Mouse (Mus musculus) spleen, embryonic (tissue): ENCODE results near the gene Gm43951.

Experiments
- CTCF ChIA-PET: fragments of 350-600 bp; sonication (Branson Sonifier 250); formaldehyde crosslinking; loops from one replicate; lab custom pipeline; 2022; lab: Charles Lee

Gene Gm43951

GRCm38 (mm10) chr11:72206341-72207203 is at the start of gene Gm43951:
Gene Gm43951, minus strand, starts transcription at chr11:72206840.
- CTCF ChIA-PET = no interaction called here

GRCm38 (mm10) chr11:72256441-72256840 is 49.8 kb upstream of the Gm43951 start:
- CTCF ChIA-PET = no interaction called here

- CTCF ChIA-PET = no interaction called here
Observed at GRCm38 (mm10) chr11:72255629-72256028, 49.0 kb upstream of the Gm43951 start.

GRCm38 (mm10) chr11:72245196-72245753 is 38.6 kb upstream of the Gm43951 start:
- CTCF ChIA-PET = no interaction called here

- CTCF ChIA-PET = interaction anchor here (0.5 kb wide), 1 partner anchor 1271 kb away, joined by 4 read pairs; no protein-coding TSS in a partner anchor
Observed at GRCm38 (mm10) chr11:72240062-72240860, 33.6 kb upstream of the Gm43951 start.

GRCm38 (mm10) chr11:72234013-72234412 is 27.4 kb upstream of the Gm43951 start:
- CTCF ChIA-PET = no interaction called here

GRCm38 (mm10) chr11:72232991-72233390 is 26.4 kb upstream of the Gm43951 start:
- CTCF ChIA-PET = no interaction called here

- CTCF ChIA-PET = no interaction called here
Observed at GRCm38 (mm10) chr11:72232068-72232467, 25.4 kb upstream of the Gm43951 start.

GRCm38 (mm10) chr11:72228513-72228912 is 21.9 kb upstream of the Gm43951 start:
- CTCF ChIA-PET = no interaction called here

- CTCF ChIA-PET = no interaction called here
Observed at GRCm38 (mm10) chr11:72226901-72227300, 20.3 kb upstream of the Gm43951 start.

- CTCF ChIA-PET = no interaction called here
Observed at GRCm38 (mm10) chr11:72226020-72226791, 19.6 kb upstream of the Gm43951 start.

- CTCF ChIA-PET = interaction anchor here (0.9 kb wide), 1 partner anchor 100 kb away, joined by 3 read pairs; no protein-coding TSS in a partner anchor
Observed at GRCm38 (mm10) chr11:72224865-72225264, 18.2 kb upstream of the Gm43951 start.

- CTCF ChIA-PET = no interaction called here
Observed at GRCm38 (mm10) chr11:72223414-72223813, 16.8 kb upstream of the Gm43951 start.

GRCm38 (mm10) chr11:72221278-72221677 is 14.6 kb upstream of the Gm43951 start:
- CTCF ChIA-PET = interaction anchor here (0.5 kb wide), 1 partner anchor 1425 kb away, joined by 3 read pairs; no protein-coding TSS in a partner anchor

- CTCF ChIA-PET = no interaction called here
Observed at GRCm38 (mm10) chr11:72217116-72217515, 10.5 kb upstream of the Gm43951 start.

GRCm38 (mm10) chr11:72215410-72215797 is 8.8 kb upstream of the Gm43951 start, which contains the start of gene Med31:
Gene Med31, minus strand, starts transcription at chr11:72215592.
- CTCF ChIA-PET = no interaction called here

GRCm38 (mm10) chr11:72214591-72215409 is 8.2 kb upstream of the Gm43951 start:
- CTCF ChIA-PET = no interaction called here

- CTCF ChIA-PET = no interaction called here
Observed at GRCm38 (mm10) chr11:72207834-72208377, 1.3 kb upstream of the Gm43951 start.

GRCm38 (mm10) chr11:72207204-72207833 is 679 bp upstream of the Gm43951 start, which contains the start of the genes 4933427D14Rik and Txndc17:
Gene 4933427D14Rik, minus strand, starts transcription at chr11:72207459.
Gene Txndc17, plus strand, starts transcription at chr11:72207547.
- CTCF ChIA-PET = no interaction called here
